Mouse (Mus musculus) stomach, postnatal 0 days (tissue): ENCODE measurements around the gene Slc9a2. TPM values are rescaled to one million over a fixed set of nuclear protein-coding genes. Genes with fewer than 3 reads are reported as not detected.

ENCODE experiments used
- ATAC-seq: fragments of 200-750 bp; cut with Nextera tagmentation; 2 replicates; pipeline ENCODE4 v1.8.0; 2017; ENCODE audit not compliant: low FRiP score, low TSS enrichment
- DNase-seq: peaks from one replicate; pipeline ENCODE4 v3.0.0-alpha.2; 2016; ENCODE audit warnings: low spot score
- H3K27ac ChIP-seq: fragments of 300-500 bp; sonication (generic); replicated peaks from 2 replicates; pipeline ENCODE4 v1.5.1; 2014; ENCODE audit warnings: mild to moderate bottlenecking, control low read depth
- H3K27me3 ChIP-seq: fragments of 300-500 bp; sonication (generic); 2 replicates; pipeline ENCODE4 v1.6.1; 2014; ENCODE audit warnings: low read length; ENCODE audit not compliant: control insufficient read depth, insufficient read depth
- H3K36me3 ChIP-seq: fragments of 300-500 bp; sonication (generic); 2 replicates; pipeline ENCODE4 v1.6.1; 2014; ENCODE audit warnings: low read length, mixed read lengths; ENCODE audit not compliant: control insufficient read depth, insufficient read depth
- H3K4me1 ChIP-seq: fragments of 300-500 bp; sonication (generic); replicated peaks from 2 replicates; pipeline ENCODE4 v1.6.1; 2014; ENCODE audit warnings: antibody characterized with exemption; ENCODE audit not compliant: control insufficient read depth, insufficient read depth
- H3K4me2 ChIP-seq: fragments of 300-500 bp; sonication (generic); replicated peaks from 2 replicates; pipeline ENCODE4 v1.6.1; 2014; ENCODE audit warnings: low read depth, mild to moderate bottlenecking, control low read depth, moderate library complexity
- H3K4me3 ChIP-seq: fragments of 300-500 bp; sonication (generic); 2 replicates; pipeline ENCODE4 v1.5.1; 2014; ENCODE audit warnings: low read depth, low read length, control low read depth
- H3K9ac ChIP-seq: fragments of 300-500 bp; sonication (generic); 2 replicates; pipeline ENCODE4 v1.6.1; 2014; ENCODE audit warnings: mild to moderate bottlenecking, low read length, control low read depth, mixed read lengths
- H3K9me3 ChIP-seq: fragments of 300-500 bp; sonication (generic); 2 replicates; pipeline ENCODE4 v1.6.1; 2016; ENCODE audit warnings: low read length; ENCODE audit not compliant: control insufficient read depth
- CTCF ChIP-seq: IDR thresholded peaks from 2 replicates; pipeline ENCODE4 v1.5.1; 2016; ENCODE audit warnings: antibody characterized with exemption, low read depth, mild to moderate bottlenecking, moderate library complexity
- EP300 ChIP-seq: optimal IDR thresholded peaks from 2 replicates; pipeline ENCODE3; 2016; ENCODE audit warnings: antibody characterized with exemption
- WGBS: fragments of 180-500 bp; shearing (Covaris S2); extraction: QIAGEN DNeasy Blood & Tissue Kit; methylation state at CpG from one replicate; pipeline ENCODE4 v1.1.7; 2014; 5-methylcytosine and 5-hydroxymethylcytosine counted together
- polyA plus RNA-seq: library from polyadenylated mRNA; unstranded; fragments of >200 nt; fragmentation: Nextera tagmentation; extraction: Ambion mirVana; gene quantifications from 2 replicates; pipeline ENCODE4 v1.2.1, GENCODE M21; 2015

Slc9a2 gene
- polyA plus RNA-seq, 1 experiment from 2014 or later, result 13.9 TPM

GRCm38 (mm10) chr1:40771196-40771970 lies 91.0 kb downstream of the Slc9a2 start:
- WGBS, result 84% methylated on average over 7 of the region's 7 CpGs
- TF ChIP-seq CTCF, result no peak
- TF ChIP-seq EP300, result no peak
- Histone ChIP-seq H3K4me2 (no peak overlapping the region), H3K4me1 (no peaks in the 10 kb centered on the region), H3K27me3 (no peaks in the 10 kb centered on the region), H3K27ac (no peak overlapping the region), H3K4me3 (no peak overlapping the region), H3K9ac (no peak overlapping the region), H3K36me3 (peaks cover 3% of the 10 kb centered on the region; the same call in 1 of the 2 replicates), H3K9me3 (no peaks in the 10 kb centered on the region)
- DNase-seq, result no peak
- no peak for ATAC-seq

- ATAC-seq (no peak), DNase-seq (no peak)
- Histone ChIP-seq H3K4me2 (no peak overlapping the region), H3K4me1 (no peaks in the 10 kb centered on the region), H3K36me3 (peaks cover 3% of the 10 kb centered on the region; the same call in 1 of the 2 replicates), H3K9me3 (no peaks in the 10 kb centered on the region), H3K9ac (no peak overlapping the region), H3K27ac (no peak overlapping the region), H3K4me3 (no peak overlapping the region), H3K27me3 (no peaks in the 10 kb centered on the region)
- 78% methylated on average over 5 of the region's 5 CpGs for WGBS
- TF ChIP-seq EP300, result no peak
- no peak for TF ChIP-seq CTCF
Observed at GRCm38 (mm10) chr1:40773234-40773633, 92.9 kb downstream of the Slc9a2 start.

GRCm38 (mm10) chr1:40774040-40774439 lies 93.7 kb downstream of the Slc9a2 start:
- H3K36me3 ChIP-seq, result peaks cover 3% of the 10 kb centered on the region; the same call in 1 of the 2 replicates
- H3K4me1 ChIP-seq, result no peaks in the 10 kb centered on the region
- H3K4me3 ChIP-seq, result no peak overlapping the region
- peaks cover 6% of the 10 kb centered on the region; the same call in 1 of the 2 replicates for H3K9me3 ChIP-seq
- no peak overlapping the region for H3K4me2 ChIP-seq
- TF ChIP-seq CTCF (no peak), EP300 (no peak)
- ATAC-seq (no peak), DNase-seq (no peak)
- H3K27ac ChIP-seq, result no peak overlapping the region
- no peak overlapping the region for H3K9ac ChIP-seq
- no peaks in the 10 kb centered on the region for H3K27me3 ChIP-seq
- 94% methylated on average over 10 of the region's 10 CpGs for WGBS

GRCm38 (mm10) chr1:40776102-40776501 lies 95.7 kb downstream of the Slc9a2 start:
- Histone ChIP-seq H3K27me3 (no peaks in the 10 kb centered on the region), H3K4me3 (no peak overlapping the region), H3K9me3 (peaks cover 7% of the 10 kb centered on the region; the same call in 1 of the 2 replicates), H3K4me1 (no peaks in the 10 kb centered on the region), H3K4me2 (no peak overlapping the region), H3K36me3 (peaks cover 3% of the 10 kb centered on the region), H3K27ac (no peak overlapping the region), H3K9ac (no peak overlapping the region)
- no peak for DNase-seq
- ATAC-seq, result no peak
- TF ChIP-seq EP300 (no peak), CTCF (no peak)
- WGBS, result 72% methylated on average over 2 of the region's 2 CpGs

- Histone ChIP-seq H3K9me3 (peaks cover 7% of the 10 kb centered on the region; the same call in 1 of the 2 replicates), H3K27me3 (no peaks in the 10 kb centered on the region), H3K4me3 (no peak overlapping the region), H3K36me3 (peaks cover 3% of the 10 kb centered on the region), H3K9ac (no peak overlapping the region), H3K27ac (no peak overlapping the region), H3K4me2 (no peak overlapping the region), H3K4me1 (no peaks in the 10 kb centered on the region)
- TF ChIP-seq EP300 (no peak), CTCF (no peak)
- 73% methylated on average over 3 of the region's 3 CpGs for WGBS
- no peak for ATAC-seq
- no peak for DNase-seq
Observed at GRCm38 (mm10) chr1:40776763-40777162, 96.4 kb downstream of the Slc9a2 start.

- no peak overlapping the region for H3K9ac ChIP-seq
- H3K4me1 ChIP-seq, result no peaks in the 10 kb centered on the region
- no peak for ATAC-seq
- H3K4me3 ChIP-seq, result no peak overlapping the region
- peaks cover 7% of the 10 kb centered on the region; the same call in 1 of the 2 replicates for H3K9me3 ChIP-seq
- DNase-seq, result no peak
- no peak for TF ChIP-seq CTCF
- no peak for TF ChIP-seq EP300
- H3K27me3 ChIP-seq, result no peaks in the 10 kb centered on the region
- no peak overlapping the region for H3K27ac ChIP-seq
- 92% methylated on average over 7 of the region's 7 CpGs for WGBS
- no peak overlapping the region for H3K4me2 ChIP-seq
- H3K36me3 ChIP-seq, result no peaks in the 10 kb centered on the region; the same call in none of the 2 replicates
Observed at GRCm38 (mm10) chr1:40783450-40783849, 103.1 kb downstream of the Slc9a2 start.
